Mouse (Mus musculus) liver, embryonic 18 days (tissue): ENCODE measurements around the gene Bcl3. TPM values are rescaled to one million over a fixed set of nuclear protein-coding genes. Genes with fewer than 3 reads are reported as not detected.

Experiments
- polyA plus RNA-seq: library from polyadenylated mRNA; depleted of rRNA; stranded (reverse); fragments of >200 nt; gene quantifications from 2 replicates; pipeline ENCODE4 v1.2.3, GENCODE M21; 2012; rRNA removed

The Bcl3 gene
- polyA plus RNA-seq = 4.7 and 4.8 TPM in 2 replicates

GRCm38 (mm10) chr7:19822604-19823058 is at the start of gene Bcl3:
Gene Bcl3 (minus strand): TSS chr7:19822770.

DNA sequence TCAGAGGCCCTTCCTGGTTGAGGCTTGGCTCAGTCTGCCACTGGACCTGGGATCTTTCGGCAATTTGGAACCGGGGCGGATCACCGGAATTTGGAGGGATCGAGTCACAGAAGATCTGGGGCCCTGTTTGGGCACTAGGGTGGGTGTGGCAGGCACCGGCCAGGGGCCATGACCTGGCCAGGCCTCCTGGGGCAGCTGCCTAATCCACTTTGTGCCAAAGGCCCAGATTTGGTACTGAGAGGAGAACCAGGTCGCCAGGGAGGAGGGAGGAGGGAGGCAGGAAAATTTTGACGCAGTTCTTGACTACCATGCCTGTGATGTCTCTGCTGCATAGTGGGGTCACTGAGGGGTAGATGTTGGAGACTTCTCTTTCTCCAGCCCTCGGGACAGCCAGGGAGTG is 38.6 kb upstream of the Bcl3 start, which contains the start of gene Ceacam16:
Gene Ceacam16 (minus strand): TSS at position 101 of the 400 bp plus-strand sequence.

GRCm38 (mm10) chr7:19851858-19852570 is 29.4 kb upstream of the Bcl3 start, which contains the start of gene Gm19345:
Gene Gm19345 (plus strand): TSS chr7:19852003.

GRCm38 (mm10) chr7:19796697-19797588 is 25.6 kb downstream of the Bcl3 start, which contains the start of gene Cblc:
Gene Cblc (minus strand): TSS chr7:19796809.

GRCm38 (mm10) chr7:19770984-19771391 is 51.6 kb downstream of the Bcl3 start, which contains the start of gene Bcam:
Gene Bcam (minus strand): TSS chr7:19771016.

Other genes starting within 250 kb of the Bcl3 start
- gene Zfp296, start 245.5 kb downstream of the Bcl3 start, polyA plus RNA-seq = 0.81 and 0.85 TPM in 2 replicates
- 28.8 and 31.3 TPM in 2 replicates for gene Gemin7, start 245.2 kb downstream of the Bcl3 start, polyA plus RNA-seq
- gene Clasrp, start 218.3 kb downstream of the Bcl3 start, polyA plus RNA-seq = 17.9 and 24.7 TPM in 2 replicates
- gene Relb, start 193.3 kb downstream of the Bcl3 start, polyA plus RNA-seq = 2.1 and 2.4 TPM in 2 replicates
- gene Clptm1, start 157.7 kb downstream of the Bcl3 start, polyA plus RNA-seq = 27.7 and 29.1 TPM in 2 replicates
- 1,005 and 1,068 TPM in 2 replicates for gene Apoc2, start 144.8 kb downstream of the Bcl3 start, polyA plus RNA-seq
- gene Gm44805, start 141.3 kb downstream of the Bcl3 start, polyA plus RNA-seq = 12.7 and 26.8 TPM in 2 replicates
- gene Apoc4, start 141.3 kb downstream of the Bcl3 start, polyA plus RNA-seq = 1,034 and 1,247 TPM in 2 replicates
- 1,023 and 1,218 TPM in 2 replicates for gene Apoc1, start 130.1 kb downstream of the Bcl3 start, polyA plus RNA-seq
- 14,325 and 17,049 TPM in 2 replicates for gene Apoe, start 123.6 kb downstream of the Bcl3 start, polyA plus RNA-seq
- 37.0 and 43.6 TPM in 2 replicates for gene Tomm40, start 107.3 kb downstream of the Bcl3 start, polyA plus RNA-seq
- 27.6 and 31.3 TPM in 2 replicates for gene Nectin2, start 72.3 kb downstream of the Bcl3 start, polyA plus RNA-seq
- gene Bcam, start 51.8 kb downstream of the Bcl3 start, polyA plus RNA-seq = 11.0 and 11.6 TPM in 2 replicates
- gene Cblc, start 26.0 kb downstream of the Bcl3 start, polyA plus RNA-seq = 4.6 and 5.1 TPM in 2 replicates
- gene Gm19345, start 29.2 kb upstream of the Bcl3 start, polyA plus RNA-seq = 0.10 and 0.15 TPM in 2 replicates
- 0.06 and 0.13 TPM in 2 replicates for gene Ceacam16, start 38.5 kb upstream of the Bcl3 start, polyA plus RNA-seq
- gene Ceacam19, start 65.2 kb upstream of the Bcl3 start, polyA plus RNA-seq = not detected in 2 replicates
- 5.7 and 6.1 TPM in 2 replicates for gene Pvr, start 98.4 kb upstream of the Bcl3 start, polyA plus RNA-seq
- 0.34 and 0.91 TPM in 2 replicates for gene Igsf23, start 128.0 kb upstream of the Bcl3 start, polyA plus RNA-seq
- 0.02 TPM in 1 of 2 replicates, not detected in the other for gene Ceacam20, start 142.6 kb upstream of the Bcl3 start, polyA plus RNA-seq
- gene Nlrp9b, start 168.7 kb upstream of the Bcl3 start, polyA plus RNA-seq = not detected in 2 replicates